Mouse (Mus musculus) embryo, embryonic 10 days (tissue): Measurements from ENCODE around the gene Ncor1.
"Not testable (repeated sequence)": the region's sequence is repeated elsewhere in the genome, so short reads cannot be mapped to it uniquely, and the experiment has no call there.

Experiments used
- DNase-seq: peaks from one replicate; pipeline ENCODE4 v3.0.0-alpha.2; 2015; ENCODE audit warnings: low spot score

Ncor1 gene

GRCm38 (mm10) chr11:62458780-62459179 is 439 bp upstream of the Ncor1 start:
- DNase-seq, result no peak

- no peak for DNase-seq
Observed at GRCm38 (mm10) chr11:62457891-62458270, 460 bp downstream of the Ncor1 start.

GRCm38 (mm10) chr11:62457241-62457890 is 975 bp downstream of the Ncor1 start:
- peak; percentile 93 for DNase-seq

GRCm38 (mm10) chr11:62456483-62457172 is 1.7 kb downstream of the Ncor1 start:
- peak; percentile 71 for DNase-seq

- DNase-seq, result no peak
Observed at GRCm38 (mm10) chr11:62456021-62456482, 2.3 kb downstream of the Ncor1 start.

- DNase-seq, result no peak
Observed at GRCm38 (mm10) chr11:62455193-62455592, 3.1 kb downstream of the Ncor1 start.

GRCm38 (mm10) chr11:62448971-62449370 is 9.4 kb downstream of the Ncor1 start:
- no peak for DNase-seq

GRCm38 (mm10) chr11:62445799-62446198 is 12.5 kb downstream of the Ncor1 start:
- no peak for DNase-seq

- no peak for DNase-seq
Observed at GRCm38 (mm10) chr11:62440670-62441315, 17.5 kb downstream of the Ncor1 start.

- no peak for DNase-seq
Observed at GRCm38 (mm10) chr11:62432211-62432610, 26.1 kb downstream of the Ncor1 start.

- no peak for DNase-seq
Observed at GRCm38 (mm10) chr11:62427105-62427504, 31.2 kb downstream of the Ncor1 start.

GRCm38 (mm10) chr11:62426266-62426665 is 32.1 kb downstream of the Ncor1 start:
- no peak for DNase-seq

GRCm38 (mm10) chr11:62424525-62424924 is 33.8 kb downstream of the Ncor1 start:
- DNase-seq, result no peak

- no peak for DNase-seq
Observed at GRCm38 (mm10) chr11:62415026-62415425, 43.3 kb downstream of the Ncor1 start.

- DNase-seq, result no peak
Observed at GRCm38 (mm10) chr11:62409611-62410010, 48.7 kb downstream of the Ncor1 start.

- no peak for DNase-seq
Observed at GRCm38 (mm10) chr11:62408848-62409247, 49.5 kb downstream of the Ncor1 start.

GRCm38 (mm10) chr11:62396405-62396804 is 61.9 kb downstream of the Ncor1 start:
- peak; percentile 48 for DNase-seq

GRCm38 (mm10) chr11:62388331-62388679 is 70.0 kb downstream of the Ncor1 start:
- DNase-seq, result no peak

GRCm38 (mm10) chr11:62387608-62388330 is 70.6 kb downstream of the Ncor1 start:
- DNase-seq, result no peak

GRCm38 (mm10) chr11:62377202-62377851 is 81.0 kb downstream of the Ncor1 start:
- not testable (repeated sequence) for DNase-seq

- DNase-seq, result no peak
Observed at GRCm38 (mm10) chr11:62371776-62372175, 86.6 kb downstream of the Ncor1 start.

GRCm38 (mm10) chr11:62369924-62370323 is 88.4 kb downstream of the Ncor1 start:
- DNase-seq, result no peak
